Mouse (Mus musculus) liver, embryonic 12.5 days (tissue): ENCODE data around the gene St6galnac3. TPM values are rescaled to one million over a fixed set of nuclear protein-coding genes. Genes with fewer than 3 reads are reported as not detected.
A peak's percentile ranks its signal among the peaks of the same experiment; 100 is the strongest.

ENCODE experiments used
- ATAC-seq: fragments of 200-750 bp; cut with Nextera tagmentation; 2 replicates; pipeline ENCODE4 v1.8.0; 2017; ENCODE audit warnings: moderate number of reproducible peaks, mild to moderate bottlenecking, moderate library complexity
- H3K27ac ChIP-seq: fragments of 300-500 bp; sonication (generic); 2 replicates; pipeline ENCODE4 v1.5.1; 2016; ENCODE audit warnings: mild to moderate bottlenecking
- H3K27me3 ChIP-seq: fragments of 300-500 bp; sonication (generic); replicated peaks from 2 replicates; pipeline ENCODE4 v1.6.1; 2016; ENCODE audit warnings: mild to moderate bottlenecking, moderate library complexity
- H3K36me3 ChIP-seq: fragments of 300-500 bp; sonication (generic); 2 replicates; pipeline ENCODE4 v1.6.1; 2016; ENCODE audit warnings: mild to moderate bottlenecking, moderate library complexity
- H3K4me1 ChIP-seq: fragments of 300-500 bp; sonication (generic); 2 replicates; pipeline ENCODE4 v1.6.1; 2016
- H3K4me2 ChIP-seq: fragments of 300-500 bp; sonication (generic); 2 replicates; pipeline ENCODE4 v1.6.1; 2016; ENCODE audit warnings: mild to moderate bottlenecking, moderate library complexity
- H3K4me3 ChIP-seq: fragments of 300-500 bp; sonication (generic); 2 replicates; pipeline ENCODE4 v1.5.1; 2016; ENCODE audit warnings: mild to moderate bottlenecking, moderate library complexity
- H3K9ac ChIP-seq: fragments of 300-500 bp; sonication (generic); 2 replicates; pipeline ENCODE4 v1.6.1; 2016; ENCODE audit warnings: mild to moderate bottlenecking, moderate library complexity
- H3K9me3 ChIP-seq: fragments of 300-500 bp; sonication (generic); replicated peaks from 2 replicates; pipeline ENCODE4 v1.6.1; 2016; ENCODE audit warnings: mild to moderate bottlenecking, moderate library complexity
- WGBS: fragments of 180-500 bp; shearing (Covaris S2); methylation state at CpG from one replicate; pipeline ENCODE4 v1.1.7; 2016; ENCODE audit not compliant: insufficient replicate concordance; 5-methylcytosine and 5-hydroxymethylcytosine counted together
- polyA plus RNA-seq: library from polyadenylated mRNA; unstranded; fragments of >200 nt; fragmentation: Nextera tagmentation; extraction: Ambion mirVana; gene quantifications from 2 replicates; pipeline ENCODE4 v1.2.1, GENCODE M21; 2016

St6galnac3 gene
- polyA plus RNA-seq, 1 experiment from 2014 or later: 13.6 TPM

GRCm38 (mm10) chr3:153664696-153665095, 60.3 kb downstream of the St6galnac3 start:
- Histone ChIP-seq H3K27me3 (no peaks in the 10 kb centered on the region), H3K4me2 (no peak overlapping the region), H3K9me3 (no peaks in the 10 kb centered on the region), H3K27ac (no peak overlapping the region), H3K9ac (no peak overlapping the region), H3K4me1 (peaks cover 49% of the 10 kb centered on the region), H3K36me3 (peaks cover under 1% of the 10 kb centered on the region; the same call in 1 of the 2 replicates), H3K4me3 (no peak overlapping the region)
- ATAC-seq: no peak
- 85% methylated on average over 5 of the region's 5 CpGs for WGBS

- no peak overlapping the region for H3K9ac ChIP-seq
- peaks cover 48% of the 10 kb centered on the region for H3K4me1 ChIP-seq
- no peak overlapping the region for H3K4me3 ChIP-seq
- H3K27me3 ChIP-seq: no peaks in the 10 kb centered on the region
- no peaks in the 10 kb centered on the region for H3K9me3 ChIP-seq
- WGBS: 33% methylated on average over 10 of the region's 10 CpGs
- ATAC-seq: no peak
- peaks cover 8% of the 10 kb centered on the region; the same call in 1 of the 2 replicates for H3K36me3 ChIP-seq
- no peak overlapping the region for H3K4me2 ChIP-seq
- no peak overlapping the region for H3K27ac ChIP-seq
These were observed 61.0 kb downstream of the St6galnac3 start for GRCm38 (mm10) chr3:153663841-153664427.

- H3K4me3 ChIP-seq: no peak overlapping the region
- 88% methylated on average over 9 of the region's 9 CpGs for WGBS
- peaks cover 49% of the 10 kb centered on the region for H3K4me1 ChIP-seq
- no peaks in the 10 kb centered on the region for H3K27me3 ChIP-seq
- no peak overlapping the region for H3K27ac ChIP-seq
- ATAC-seq: no peak
- no peaks in the 10 kb centered on the region for H3K9me3 ChIP-seq
- no peak overlapping the region for H3K4me2 ChIP-seq
- no peak overlapping the region for H3K9ac ChIP-seq
- peaks cover 9% of the 10 kb centered on the region; the same call in 1 of the 2 replicates for H3K36me3 ChIP-seq
These were observed 62.2 kb downstream of the St6galnac3 start for GRCm38 (mm10) chr3:153662796-153663195.

GRCm38 (mm10) chr3:153661927-153662326, 63.0 kb downstream of the St6galnac3 start:
- Histone ChIP-seq H3K4me3 (no peak overlapping the region), H3K27me3 (no peaks in the 10 kb centered on the region), H3K27ac (no peak overlapping the region), H3K9me3 (no peaks in the 10 kb centered on the region), H3K9ac (no peak overlapping the region), H3K4me2 (no peak overlapping the region), H3K4me1 (peaks cover 48% of the 10 kb centered on the region), H3K36me3 (peaks cover 9% of the 10 kb centered on the region; the same call in 1 of the 2 replicates)
- 85% methylated on average over 7 of the region's 7 CpGs for WGBS
- no peak for ATAC-seq

- Histone ChIP-seq H3K9ac (no peak overlapping the region), H3K27me3 (no peaks in the 10 kb centered on the region), H3K4me1 (peaks cover 54% of the 10 kb centered on the region), H3K4me3 (no peak overlapping the region), H3K36me3 (peaks cover 9% of the 10 kb centered on the region; the same call in 1 of the 2 replicates), H3K4me2 (no peak overlapping the region), H3K27ac (no peak overlapping the region), H3K9me3 (no peaks in the 10 kb centered on the region)
- ATAC-seq: no peak
- WGBS: 85% methylated on average over 15 of the region's 15 CpGs
These were observed 65.3 kb downstream of the St6galnac3 start for GRCm38 (mm10) chr3:153659575-153660168.

GRCm38 (mm10) chr3:153658051-153658777, 66.8 kb downstream of the St6galnac3 start:
- Histone ChIP-seq H3K27me3 (no peaks in the 10 kb centered on the region), H3K9me3 (no peaks in the 10 kb centered on the region), H3K27ac (no peak overlapping the region), H3K4me3 (no peak overlapping the region), H3K4me1 (peaks cover 42% of the 10 kb centered on the region), H3K4me2 (no peak overlapping the region), H3K9ac (no peak overlapping the region), H3K36me3 (peaks cover 9% of the 10 kb centered on the region; the same call in 1 of the 2 replicates)
- 72% methylated on average over 22 of the region's 22 CpGs for WGBS
- peak; percentile 66 for ATAC-seq

- Histone ChIP-seq H3K4me1 (peaks cover 37% of the 10 kb centered on the region), H3K4me2 (no peak overlapping the region), H3K27me3 (no peaks in the 10 kb centered on the region), H3K9me3 (no peaks in the 10 kb centered on the region), H3K36me3 (peaks cover 9% of the 10 kb centered on the region; the same call in 1 of the 2 replicates), H3K4me3 (no peak overlapping the region), H3K27ac (no peak overlapping the region), H3K9ac (no peak overlapping the region)
- no peak for ATAC-seq
- WGBS: 35% methylated on average over 9 of the region's 9 CpGs
These were observed 69.9 kb downstream of the St6galnac3 start for GRCm38 (mm10) chr3:153655071-153655470.

GRCm38 (mm10) chr3:153652850-153653249, 72.1 kb downstream of the St6galnac3 start:
- 91% methylated on average over 3 of the region's 3 CpGs for WGBS
- H3K4me1 ChIP-seq: peaks cover 23% of the 10 kb centered on the region

GRCm38 (mm10) chr3:153648713-153649112, 76.3 kb downstream of the St6galnac3 start:
- Histone ChIP-seq H3K9me3 (no peaks in the 10 kb centered on the region), H3K9ac (no peak overlapping the region), H3K27me3 (no peaks in the 10 kb centered on the region), H3K4me2 (no peak overlapping the region), H3K4me1 (peaks cover 6% of the 10 kb centered on the region; the same call in 1 of the 2 replicates), H3K27ac (no peak overlapping the region), H3K36me3 (peaks cover 6% of the 10 kb centered on the region), H3K4me3 (no peak overlapping the region)
- 74% methylated on average over 8 of the region's 8 CpGs for WGBS
- no peak for ATAC-seq

More at GRCm38 (mm10) chr3:153652850-153653249, 72.1 kb downstream of the St6galnac3 start:
- H3K4me3 ChIP-seq: no peak overlapping the region
- 0 out of 2 replicates have a peak, but pooled peaks cover 3% of the 10 kb centered on the region for H3K36me3 ChIP-seq
- H3K4me2 ChIP-seq: no peak overlapping the region
- H3K27me3 ChIP-seq: no peaks in the 10 kb centered on the region
- no peak for ATAC-seq
- H3K9ac ChIP-seq: no peak overlapping the region
- H3K9me3 ChIP-seq: no peaks in the 10 kb centered on the region
- no peak overlapping the region for H3K27ac ChIP-seq

- Histone ChIP-seq H3K27me3 (no peaks in the 10 kb centered on the region), H3K4me2 (no peak overlapping the region), H3K9me3 (no peaks in the 10 kb centered on the region), H3K4me1 (peaks cover 9% of the 10 kb centered on the region; the same call in 1 of the 2 replicates), H3K9ac (no peak overlapping the region), H3K4me3 (no peak overlapping the region), H3K36me3 (peaks cover 6% of the 10 kb centered on the region), H3K27ac (no peak overlapping the region)
- no peak for ATAC-seq
- 71% methylated on average over 7 of the region's 7 CpGs for WGBS
These were observed 79.2 kb downstream of the St6galnac3 start for GRCm38 (mm10) chr3:153645803-153646202.

- H3K4me1 ChIP-seq: peaks cover 13% of the 10 kb centered on the region
- no peak overlapping the region for H3K4me2 ChIP-seq
- no peak overlapping the region for H3K27ac ChIP-seq
- peaks cover 6% of the 10 kb centered on the region for H3K36me3 ChIP-seq
- no peak for ATAC-seq
- no peak overlapping the region for H3K4me3 ChIP-seq
- 81% methylated on average over 20 of the region's 20 CpGs for WGBS
- H3K9me3 ChIP-seq: no peaks in the 10 kb centered on the region
- H3K27me3 ChIP-seq: no peaks in the 10 kb centered on the region
- no peak overlapping the region for H3K9ac ChIP-seq
These were observed 81.0 kb downstream of the St6galnac3 start for GRCm38 (mm10) chr3:153643822-153644519.
